Mouse (Mus musculus) heart, embryonic 13.5 days (tissue): ENCODE measurements around the gene Cenpo. TPM values are rescaled to one million over a fixed set of nuclear protein-coding genes. Genes with fewer than 3 reads are reported as not detected.
A peak's percentile ranks its signal among the peaks of the same experiment; 100 is the strongest.
"Not testable (repeated sequence)": the region's sequence is repeated elsewhere in the genome, so short reads cannot be mapped to it uniquely, and the experiment has no call there.

Experiments
- ATAC-seq: fragments of 200-750 bp; cut with Nextera tagmentation; 2 replicates; pipeline ENCODE4 v1.8.0; 2017; ENCODE audit warnings: moderate TSS enrichment; ENCODE audit not compliant: insufficient number of reproducible peaks, low FRiP score, low TSS enrichment; ENCODE audit errors: extremely low read depth
- H3K27ac ChIP-seq: fragments of 300-500 bp; sonication (generic); replicated peaks from 2 replicates; pipeline ENCODE4 v1.5.1; 2015; ENCODE audit warnings: moderate library complexity, mild to moderate bottlenecking, inconsistent platforms
- H3K27me3 ChIP-seq: fragments of 300-500 bp; sonication (generic); replicated peaks from 2 replicates; pipeline ENCODE4 v1.6.1; 2015; ENCODE audit warnings: mild to moderate bottlenecking, inconsistent platforms
- H3K36me3 ChIP-seq: fragments of 300-500 bp; sonication (generic); 2 replicates; pipeline ENCODE4 v1.6.1; 2015; ENCODE audit warnings: mild to moderate bottlenecking, inconsistent platforms
- H3K4me1 ChIP-seq: fragments of 300-500 bp; sonication (generic); 2 replicates; pipeline ENCODE4 v1.6.1; 2015; ENCODE audit warnings: inconsistent platforms
- H3K4me2 ChIP-seq: fragments of 300-500 bp; sonication (generic); 2 replicates; pipeline ENCODE4 v1.6.1; 2015; ENCODE audit warnings: inconsistent platforms, mild to moderate bottlenecking, moderate library complexity
- H3K4me3 ChIP-seq: fragments of 300-500 bp; sonication (generic); 2 replicates; pipeline ENCODE4 v1.5.1; 2015; ENCODE audit warnings: moderate library complexity, mild to moderate bottlenecking, inconsistent platforms
- H3K9ac ChIP-seq: fragments of 300-500 bp; sonication (generic); 2 replicates; pipeline ENCODE4 v1.6.1; 2015; ENCODE audit warnings: inconsistent platforms, mild to moderate bottlenecking, moderate library complexity
- H3K9me3 ChIP-seq: fragments of 300-500 bp; sonication (generic); 2 replicates; pipeline ENCODE4 v1.6.1; 2016; ENCODE audit warnings: inconsistent platforms
- WGBS: fragments of 180-500 bp; shearing (Covaris S2); methylation state at CpG from one replicate; pipeline ENCODE4 v1.1.7; 2015; ENCODE audit warnings: mixed read lengths; 5-methylcytosine and 5-hydroxymethylcytosine counted together
- polyA plus RNA-seq: library from polyadenylated mRNA; unstranded; fragments of >200 nt; fragmentation: Nextera tagmentation; extraction: Ambion mirVana; gene quantifications from 2 replicates; pipeline ENCODE4 v1.2.1, GENCODE M21; 2015

Gene Cenpo
- polyA plus RNA-seq: 8.1 and 8.2 TPM in 2 replicates

- H3K4me2 ChIP-seq: peak within 1 kb of the TSS; percentile 78
- no peaks in the 10 kb centered on the region for H3K27me3 ChIP-seq
- peaks cover 17% of the 10 kb centered on the region for H3K4me1 ChIP-seq
- H3K9me3 ChIP-seq: no peaks in the 10 kb centered on the region
- H3K27ac ChIP-seq: peak within 1 kb of the TSS; percentile 94
- under 1% methylated on average over 50 of the region's 50 CpGs for WGBS
- peak; percentile 88 for ATAC-seq
- H3K9ac ChIP-seq: peak within 1 kb of the TSS; percentile 85
- peaks cover 54% of the 10 kb centered on the region for H3K36me3 ChIP-seq
- peak within 1 kb of the TSS; percentile 76 for H3K4me3 ChIP-seq
Observed at GRCm38 (mm10) chr12:4233572-4234508, at the start of gene Cenpo, which contains the start of gene Ptrhd1. Gene Cenpo, minus strand, starts transcription at chr12:4234294. Gene Ptrhd1, plus strand, starts transcription at chr12:4234027.

GRCm38 (mm10) chr12:4279878-4280277, 45.8 kb upstream of the Cenpo start:
- H3K9ac ChIP-seq: no peak overlapping the region
- peaks cover 6% of the 10 kb centered on the region for H3K36me3 ChIP-seq
- H3K4me2 ChIP-seq: no peak overlapping the region
- 79% methylated on average over 3 of the region's 3 CpGs for WGBS
- no peak overlapping the region for H3K27ac ChIP-seq
- H3K4me3 ChIP-seq: no peak overlapping the region
- no peaks in the 10 kb centered on the region for H3K9me3 ChIP-seq
- H3K4me1 ChIP-seq: peaks cover 11% of the 10 kb centered on the region
- ATAC-seq: no peak
- H3K27me3 ChIP-seq: no peaks in the 10 kb centered on the region

- Histone ChIP-seq H3K27me3 (no peaks in the 10 kb centered on the region), H3K4me1 (peaks cover 11% of the 10 kb centered on the region), H3K36me3 (peaks cover 13% of the 10 kb centered on the region), H3K9me3 (no peaks in the 10 kb centered on the region), H3K9ac (no peak overlapping the region), H3K27ac (no peak overlapping the region), H3K4me3 (no peak overlapping the region), H3K4me2 (no peak overlapping the region)
- 89% methylated on average over 3 of the region's 3 CpGs for WGBS
- ATAC-seq: no peak
Observed at GRCm38 (mm10) chr12:4278978-4279755, 45.1 kb upstream of the Cenpo start.

GRCm38 (mm10) chr12:4271078-4271477, 37.0 kb upstream of the Cenpo start:
- Histone ChIP-seq H3K4me2 (no peak overlapping the region), H3K4me1 (no peaks in the 10 kb centered on the region), H3K27ac (no peak overlapping the region), H3K4me3 (no peak overlapping the region), H3K9ac (no peak overlapping the region), H3K27me3 (no peaks in the 10 kb centered on the region), H3K9me3 (peaks cover 9% of the 10 kb centered on the region; the same call in 1 of the 2 replicates), H3K36me3 (peaks cover 72% of the 10 kb centered on the region)
- WGBS: 90% methylated on average over 6 of the region's 6 CpGs
- ATAC-seq: no peak

GRCm38 (mm10) chr12:4267765-4268164, 33.7 kb upstream of the Cenpo start:
- no peak for ATAC-seq
- no peaks in the 10 kb centered on the region for H3K27me3 ChIP-seq

GRCm38 (mm10) chr12:4252742-4253655, 18.9 kb upstream of the Cenpo start:
- Histone ChIP-seq H3K36me3 (peaks cover 45% of the 10 kb centered on the region), H3K4me1 (no peaks in the 10 kb centered on the region), H3K27ac (no peak overlapping the region), H3K4me2 (no peak overlapping the region), H3K27me3 (no peaks in the 10 kb centered on the region), H3K9me3 (no peaks in the 10 kb centered on the region), H3K4me3 (no peak overlapping the region), H3K9ac (no peak overlapping the region)
- no peak for ATAC-seq
- WGBS: 73% methylated on average over 16 of the region's 16 CpGs

More at GRCm38 (mm10) chr12:4267765-4268164, 33.7 kb upstream of the Cenpo start:
- WGBS: 87% methylated on average over 4 of the region's 4 CpGs
- Histone ChIP-seq H3K4me2 (no peak overlapping the region), H3K9ac (no peak overlapping the region), H3K4me3 (no peak overlapping the region), H3K4me1 (no peaks in the 10 kb centered on the region), H3K9me3 (peaks cover 9% of the 10 kb centered on the region; the same call in 1 of the 2 replicates), H3K27ac (no peak overlapping the region), H3K36me3 (peaks cover 63% of the 10 kb centered on the region)

GRCm38 (mm10) chr12:4249786-4250185, 15.7 kb upstream of the Cenpo start:
- Histone ChIP-seq H3K4me2 (no peak overlapping the region), H3K27ac (no peak overlapping the region), H3K4me3 (no peak overlapping the region), H3K27me3 (no peaks in the 10 kb centered on the region), H3K9ac (no peak overlapping the region), H3K9me3 (no peaks in the 10 kb centered on the region), H3K36me3 (peaks cover 36% of the 10 kb centered on the region), H3K4me1 (no peaks in the 10 kb centered on the region)
- WGBS: 80% methylated on average over 6 of the region's 6 CpGs
- ATAC-seq: no peak

GRCm38 (mm10) chr12:4245742-4246141, 11.6 kb upstream of the Cenpo start:
- H3K4me2 ChIP-seq: no peak overlapping the region
- 73% methylated on average over 10 of the region's 10 CpGs for WGBS
- no peaks in the 10 kb centered on the region for H3K9me3 ChIP-seq
- H3K27me3 ChIP-seq: no peaks in the 10 kb centered on the region
- no peak for ATAC-seq
- no peak overlapping the region for H3K9ac ChIP-seq
- peaks cover 10% of the 10 kb centered on the region for H3K36me3 ChIP-seq
- H3K4me1 ChIP-seq: peaks cover 14% of the 10 kb centered on the region
- no peak overlapping the region for H3K4me3 ChIP-seq
- no peak overlapping the region for H3K27ac ChIP-seq

- Histone ChIP-seq H3K4me3 (no peak overlapping the region), H3K4me2 (no peak overlapping the region), H3K9me3 (no peaks in the 10 kb centered on the region), H3K36me3 (peaks cover 14% of the 10 kb centered on the region), H3K27me3 (no peaks in the 10 kb centered on the region), H3K9ac (no peak overlapping the region), H3K27ac (0 out of 2 replicates have a peak overlapping the region, but pooled peaks have one; percentile 13), H3K4me1 (peaks cover 21% of the 10 kb centered on the region)
- 23% methylated on average over 2 of the region's 2 CpGs for WGBS
- no peak for ATAC-seq
Observed at GRCm38 (mm10) chr12:4243805-4244204, 9.7 kb upstream of the Cenpo start.

- 60% methylated on average over 8 of the region's 8 CpGs for WGBS
- H3K9me3 ChIP-seq, H3K4me3 ChIP-seq, H3K4me2 ChIP-seq, ATAC-seq, H3K27me3 ChIP-seq, H3K9ac ChIP-seq: not testable (repeated sequence)
- H3K4me1 ChIP-seq: peaks cover 21% of the 10 kb centered on the region
- H3K27ac ChIP-seq: peak overlapping the region; percentile 46
- H3K36me3 ChIP-seq: peaks cover 34% of the 10 kb centered on the region
Observed at GRCm38 (mm10) chr12:4240281-4240680, 6.2 kb upstream of the Cenpo start.
